Mouse (Mus musculus): ENCODE data around the gene Nkx2-1. TPM values are rescaled to one million over a fixed set of nuclear protein-coding genes. Genes with fewer than 3 reads are reported as not detected.
"Not testable (repeated sequence)": the region's sequence is repeated elsewhere in the genome, so short reads cannot be mapped to it uniquely, and the experiment has no call there.

The Nkx2-1 gene
- total RNA-seq (2021): not detected

- no peak for DNase-seq
Measured at GRCm38 (mm10) chr12:56536884-56537265, at the start of gene Nkx2-1. Gene Nkx2-1, minus strand, starts transcription at chr12:56536908.

DNA sequence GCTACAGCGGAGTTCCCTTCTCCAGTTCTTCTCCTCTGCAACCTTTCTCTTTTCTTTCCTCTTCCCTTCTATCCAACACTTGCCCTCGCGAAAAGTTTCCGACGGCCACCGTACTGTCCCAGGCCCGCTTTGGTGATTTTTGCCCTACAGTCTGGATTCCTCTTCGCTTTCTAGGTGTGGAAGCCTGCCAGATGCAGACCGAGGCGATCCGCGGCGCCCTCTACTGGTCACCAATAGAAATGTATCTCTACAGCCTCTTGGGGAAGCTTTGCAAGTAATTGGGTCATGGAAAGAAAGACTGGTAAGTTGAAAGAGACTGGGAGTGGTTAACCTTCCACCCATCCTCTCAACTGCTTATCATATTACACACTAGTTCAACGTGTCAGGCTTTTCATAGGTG lies 4.4 kb upstream of the Nkx2-1 start:
- peak; percentile 82 for DNase-seq

DNA sequence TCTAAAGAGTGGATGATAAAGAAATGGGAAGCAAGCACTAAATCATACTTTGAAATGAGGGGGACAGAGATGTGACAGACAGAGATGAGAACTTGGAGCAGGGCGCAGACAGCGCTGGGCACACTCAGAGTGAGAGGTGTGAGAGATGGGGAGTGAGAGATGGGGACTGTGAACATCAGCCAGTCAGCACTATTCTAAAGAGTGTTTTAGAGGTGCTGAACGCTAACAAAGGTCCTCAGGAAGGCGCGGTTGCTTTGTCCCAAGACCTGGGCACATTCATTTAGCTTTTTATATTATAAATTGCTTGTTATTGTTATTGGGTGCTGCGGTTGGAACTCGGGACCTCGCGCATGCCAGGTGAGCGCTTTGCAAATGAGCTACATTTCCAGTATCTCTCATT lies 3.9 kb upstream of the Nkx2-1 start:
- DNase-seq: no peak

- no peak for DNase-seq
Measured at GRCm38 (mm10) chr12:56538601-56539000, 1.9 kb upstream of the Nkx2-1 start.

- no peak for DNase-seq
Measured at GRCm38 (mm10) chr12:56537931-56538330, 1.2 kb upstream of the Nkx2-1 start.

DNA sequence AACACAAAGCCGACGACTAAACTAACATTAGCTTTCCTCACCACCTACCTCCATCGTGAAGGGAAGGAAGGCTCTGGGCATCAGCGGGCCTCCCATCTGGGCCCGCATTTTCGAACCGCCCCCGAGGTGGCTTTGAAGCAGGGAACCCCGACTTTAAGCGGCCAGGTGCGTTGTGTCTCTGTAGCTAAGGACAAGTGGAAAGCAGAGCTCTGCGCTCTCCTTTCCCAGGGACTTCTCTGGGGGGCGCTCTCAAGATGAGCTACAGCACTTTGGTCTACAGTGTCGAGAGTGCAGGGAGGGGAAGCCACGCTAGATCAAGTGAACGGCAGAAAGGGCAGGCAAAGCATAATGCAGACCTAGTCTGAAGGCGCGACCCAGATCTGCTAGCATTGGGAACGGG lies 634 bp upstream of the Nkx2-1 start:
- no peak for DNase-seq

- DNase-seq: no peak
Measured at GRCm38 (mm10) chr12:56536174-56536883, 379 bp downstream of the Nkx2-1 start.

- no peak for DNase-seq
Measured at GRCm38 (mm10) chr12:56535411-56536173, 1.1 kb downstream of the Nkx2-1 start.

GRCm38 (mm10) chr12:56534651-56535326 lies 1.9 kb downstream of the Nkx2-1 start:
- DNase-seq: no peak

DNA sequence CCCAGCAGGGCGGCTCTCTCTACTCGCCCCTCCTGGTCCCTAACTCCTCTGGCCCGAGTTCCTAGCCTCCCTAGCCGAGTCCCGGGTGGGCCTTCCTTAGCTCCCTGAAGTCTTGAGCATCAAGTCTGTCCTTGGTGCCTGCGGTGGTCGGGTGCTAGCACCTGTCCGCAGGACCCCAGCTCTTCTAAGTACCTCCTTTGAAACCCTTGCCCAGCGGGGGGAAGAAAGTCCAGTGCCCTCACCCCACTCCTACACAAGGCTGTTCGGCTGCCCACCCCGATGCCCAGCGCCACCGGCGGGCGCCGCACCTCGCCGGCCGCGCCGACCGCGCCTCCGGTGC lies 2.4 kb downstream of the Nkx2-1 start:
- DNase-seq: no peak

DNA sequence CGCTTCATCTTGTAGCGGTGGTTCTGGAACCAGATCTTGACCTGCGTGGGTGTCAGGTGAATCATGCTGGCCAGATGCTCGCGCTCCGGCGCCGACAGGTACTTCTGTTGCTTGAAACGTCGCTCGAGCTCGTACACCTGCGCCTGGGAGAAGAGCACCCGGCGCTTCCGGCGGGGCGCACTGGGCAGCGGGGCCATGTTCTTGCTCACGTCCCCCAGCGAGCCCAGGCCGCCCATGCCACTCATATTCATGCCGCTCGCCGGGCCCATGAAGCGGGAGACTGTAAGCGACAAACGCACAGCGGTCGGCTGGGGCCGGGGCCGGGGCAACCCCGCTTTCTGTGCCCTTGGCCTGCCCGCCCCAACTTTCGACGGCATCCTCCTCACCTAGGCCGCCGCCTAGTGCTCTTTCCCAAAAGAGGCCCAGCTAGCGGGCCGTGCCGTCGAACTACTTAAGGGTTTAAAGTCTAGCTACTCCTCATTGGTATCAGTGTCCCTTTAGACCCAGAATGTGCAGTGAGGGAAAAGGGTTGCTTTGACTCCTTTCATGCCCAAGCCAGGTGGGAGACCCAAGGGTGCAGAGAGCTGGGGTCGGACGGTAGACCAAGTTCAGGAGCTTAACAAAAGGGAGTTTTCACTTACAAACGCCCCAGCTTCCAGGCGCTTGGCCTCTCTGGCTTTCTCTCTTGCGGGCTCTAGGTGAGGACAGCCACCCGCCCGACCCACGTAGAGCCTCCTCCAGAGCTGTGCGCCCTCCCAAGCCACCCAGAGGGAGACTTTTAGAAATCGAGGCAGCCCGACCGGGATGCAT lies 3.0 kb downstream of the Nkx2-1 start:
- no peak for DNase-seq

DNA sequence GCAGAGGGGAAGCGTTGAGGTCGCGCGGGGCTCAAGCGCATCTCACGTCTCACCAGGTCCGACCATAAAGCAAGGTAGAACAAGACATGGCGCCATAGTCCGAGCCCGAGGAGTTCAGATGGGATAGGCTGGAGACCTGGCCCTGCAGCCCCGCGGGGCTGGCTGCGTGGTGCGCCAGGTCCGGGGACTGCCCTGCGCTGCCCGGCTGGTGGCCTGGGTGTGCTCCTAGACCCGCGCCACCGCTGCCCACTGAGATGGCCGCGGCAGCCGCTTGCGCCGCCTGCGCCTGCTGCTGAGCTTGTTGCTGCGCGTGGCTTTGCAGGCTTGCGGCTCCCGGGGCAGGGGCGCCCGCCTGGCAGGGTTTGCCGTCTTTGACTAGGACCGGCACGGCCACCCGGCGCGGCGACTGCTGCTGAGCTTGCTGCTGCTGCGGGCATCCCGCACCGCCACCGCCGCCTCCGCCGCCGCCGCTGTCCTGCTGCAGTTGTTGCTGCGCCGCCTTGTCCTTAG lies 3.7 kb downstream of the Nkx2-1 start:
- DNase-seq: no peak

DNA sequence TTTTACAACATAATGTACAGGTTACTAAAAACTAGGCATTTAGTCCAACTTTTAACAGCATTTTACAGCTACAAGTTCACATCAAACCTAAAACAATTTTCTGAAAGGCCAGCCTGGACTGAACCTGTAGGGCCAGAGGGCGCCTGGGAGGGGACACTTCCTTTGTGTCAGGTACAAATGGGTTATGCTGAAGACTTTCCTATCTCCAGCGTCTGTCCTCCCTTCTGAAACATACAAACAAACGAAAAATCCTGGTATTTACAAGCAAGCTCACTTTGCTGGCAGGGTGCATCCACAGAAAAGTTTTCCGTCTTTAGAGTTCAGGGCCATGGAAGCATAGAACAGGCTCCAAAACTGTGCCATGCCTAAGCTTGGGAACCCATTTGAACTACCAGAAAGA lies 4.6 kb downstream of the Nkx2-1 start:
- DNase-seq: no peak

DNA sequence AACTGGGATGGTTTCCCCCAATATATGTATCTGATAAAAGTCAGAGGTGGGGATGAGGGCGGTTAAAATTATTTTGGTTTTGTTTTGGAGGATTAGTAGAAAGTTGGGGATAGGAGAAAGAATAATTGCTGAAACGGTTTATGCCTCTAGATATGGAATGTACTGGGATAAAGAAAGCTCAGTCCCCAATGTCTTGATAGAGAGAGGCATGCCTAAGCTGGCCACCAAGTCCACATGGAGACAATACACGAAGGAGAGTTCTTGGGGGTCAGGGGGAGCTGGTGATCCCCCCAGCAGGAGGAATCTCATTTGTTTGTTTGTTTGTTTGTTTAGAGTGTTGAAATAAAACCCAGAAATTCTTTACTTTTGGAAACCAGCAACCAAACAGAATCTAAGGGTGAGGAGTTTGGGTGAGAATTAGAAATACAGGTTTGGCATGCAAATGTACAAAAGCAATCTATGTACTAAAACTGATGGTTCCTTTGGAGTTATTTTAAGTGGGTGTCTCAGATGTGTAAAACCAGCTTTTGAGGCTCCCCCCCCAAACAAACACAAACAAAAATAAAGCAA lies 5.6 kb downstream of the Nkx2-1 start:
- DNase-seq: no peak

- no peak for DNase-seq
Measured at GRCm38 (mm10) chr12:56529931-56530330, 6.8 kb downstream of the Nkx2-1 start.

DNA sequence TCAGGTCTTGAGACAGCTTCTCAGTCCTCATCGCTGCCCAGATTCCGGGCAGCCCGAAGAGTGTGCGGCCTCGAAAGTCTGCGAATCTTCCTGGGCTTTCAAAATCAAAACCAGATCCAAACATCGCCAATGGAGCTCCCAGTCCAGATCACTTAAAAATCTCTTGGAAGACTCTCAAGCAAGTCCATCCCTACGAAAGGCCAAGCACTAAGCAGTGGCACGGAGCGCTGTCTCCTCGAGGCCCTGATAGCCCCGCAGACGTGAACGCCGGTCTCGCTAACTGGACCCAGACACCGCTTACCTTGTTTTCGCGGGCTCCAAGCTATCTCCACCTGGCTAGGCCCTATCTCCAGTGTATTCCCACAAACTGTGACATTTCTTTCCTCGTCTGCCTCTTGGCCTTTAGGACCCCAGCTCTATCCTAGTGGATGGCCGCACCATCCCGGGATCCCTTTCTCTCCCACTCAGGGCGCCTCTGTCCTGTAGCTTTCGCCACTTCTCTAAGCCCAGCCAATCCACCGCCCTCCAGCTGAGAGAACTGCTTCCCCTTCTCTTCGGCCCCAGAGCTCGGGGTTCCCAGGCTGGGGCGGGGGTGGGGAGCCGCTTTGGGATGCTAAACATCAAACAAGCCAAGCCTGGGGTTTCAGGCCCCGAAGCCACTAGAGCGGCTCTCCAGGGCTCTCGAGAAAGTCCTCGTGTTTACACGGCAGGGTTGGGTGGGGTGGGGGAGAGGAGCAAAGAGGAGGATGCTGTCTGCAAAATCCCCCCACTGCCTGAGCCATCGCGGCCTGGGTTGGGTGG lies 7.6 kb downstream of the Nkx2-1 start:
- no peak for DNase-seq

- DNase-seq: no peak
Measured at GRCm38 (mm10) chr12:56528034-56528570, 8.6 kb downstream of the Nkx2-1 start.

GRCm38 (mm10) chr12:56527071-56527470 lies 9.6 kb downstream of the Nkx2-1 start:
- no peak for DNase-seq

DNA sequence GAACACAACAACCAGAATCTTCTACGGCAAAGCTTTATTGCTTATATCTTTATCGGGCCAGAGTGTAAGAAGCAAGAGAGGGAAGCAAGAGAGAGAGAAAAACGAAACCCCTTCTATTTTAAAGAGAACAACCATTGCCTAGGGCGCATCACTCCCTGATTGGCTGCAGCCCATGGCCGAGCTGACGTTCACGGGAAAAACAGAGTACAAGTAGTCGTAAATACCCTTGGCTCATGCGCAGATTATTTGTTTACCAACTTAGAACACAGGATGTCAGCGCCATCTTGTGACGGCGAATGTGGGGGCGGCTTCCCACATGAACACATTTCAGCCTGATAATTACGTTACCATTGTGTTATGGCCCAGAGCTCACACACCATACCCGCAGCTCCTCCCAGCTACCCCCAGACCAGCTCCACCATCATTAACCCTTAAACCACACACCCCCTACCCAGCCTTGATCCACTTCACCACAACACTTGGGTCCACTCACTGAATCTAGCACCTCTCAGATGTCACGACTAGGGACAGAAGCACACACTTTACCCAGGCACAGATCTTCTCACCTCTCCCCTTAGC lies 11.4 kb downstream of the Nkx2-1 start:
- not testable (repeated sequence) for DNase-seq

DNA sequence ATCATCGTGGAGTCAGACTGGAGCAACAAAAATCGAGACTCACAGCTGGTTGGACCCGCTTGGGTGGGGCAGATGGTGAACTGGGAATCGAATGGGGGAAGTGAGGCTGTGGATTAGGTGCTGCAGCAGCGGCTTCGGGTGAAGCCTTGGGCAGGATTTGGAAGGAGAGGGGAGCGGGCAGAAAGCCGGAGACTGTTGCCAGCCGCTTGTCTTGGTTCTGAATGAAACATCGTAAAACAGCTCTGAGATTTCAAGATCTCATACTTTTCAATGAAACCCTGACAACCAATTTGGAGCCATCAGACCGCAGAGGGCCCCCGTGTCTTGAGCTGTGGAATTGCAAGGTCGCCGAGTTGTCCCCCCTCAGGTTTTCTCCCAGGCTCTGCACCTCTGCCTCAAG lies 12.5 kb downstream of the Nkx2-1 start:
- DNase-seq: no peak

- no peak for DNase-seq
Measured at GRCm38 (mm10) chr12:56522191-56522590, 14.5 kb downstream of the Nkx2-1 start.

Data from heart, postnatal 4 days (tissue).